Mouse (Mus musculus) telencephalon, adult 2 months (tissue): ENCODE measurements at regions not wholly inside any gene's neighbourhood (a gene's known extent, or its start where the extent isn't known, plus 50 kb on each side); places are given as distances from the start of the nearest gene placed in this dataset.

Source experiments
- DNase-seq: peaks from one replicate; pipeline ENCODE4 v3.0.0-alpha.2; 2011; ENCODE audit warnings: low read depth, low spot score

DNA sequence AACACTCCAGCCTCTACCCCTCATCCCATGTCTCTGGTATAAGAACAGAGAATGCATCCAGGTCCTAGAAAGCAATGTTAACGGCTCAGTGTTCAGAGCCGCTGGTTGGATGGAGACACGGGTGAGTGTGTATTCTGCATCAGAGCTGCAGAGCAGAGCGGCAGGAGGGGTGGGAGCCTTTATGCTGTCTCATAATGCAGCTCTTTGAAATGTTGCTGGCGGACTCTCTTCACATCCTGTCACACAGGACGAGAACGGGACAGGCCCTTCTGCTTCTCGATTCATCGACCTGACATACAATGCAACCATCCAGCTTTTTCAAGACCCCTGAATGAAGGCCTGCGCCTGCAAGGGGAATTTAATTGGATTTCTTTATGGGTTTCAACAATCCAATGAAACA lies 507.2 kb downstream of the Ccdc171 start:
- no peak for DNase-seq

DNA sequence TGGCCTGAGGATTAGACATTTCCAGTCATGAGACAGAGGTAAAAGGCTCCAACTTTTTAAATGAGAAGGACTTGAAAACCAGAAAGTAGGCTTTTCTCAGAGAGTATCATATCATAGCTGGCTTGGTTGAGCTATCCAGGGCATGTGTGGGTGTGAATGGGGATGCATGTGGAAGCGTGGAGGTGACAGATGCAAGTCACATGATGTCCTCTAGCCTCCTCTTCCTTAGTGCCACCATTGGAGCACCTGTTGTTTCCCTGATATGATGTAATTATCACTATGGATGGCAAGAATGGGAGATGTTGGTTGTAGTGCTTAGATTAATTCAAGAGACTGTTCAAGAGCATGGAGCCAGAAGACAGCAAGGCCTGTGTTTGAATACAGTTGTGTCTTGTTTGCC lies 510.0 kb downstream of the Ccdc171 start:
- no peak for DNase-seq

DNA sequence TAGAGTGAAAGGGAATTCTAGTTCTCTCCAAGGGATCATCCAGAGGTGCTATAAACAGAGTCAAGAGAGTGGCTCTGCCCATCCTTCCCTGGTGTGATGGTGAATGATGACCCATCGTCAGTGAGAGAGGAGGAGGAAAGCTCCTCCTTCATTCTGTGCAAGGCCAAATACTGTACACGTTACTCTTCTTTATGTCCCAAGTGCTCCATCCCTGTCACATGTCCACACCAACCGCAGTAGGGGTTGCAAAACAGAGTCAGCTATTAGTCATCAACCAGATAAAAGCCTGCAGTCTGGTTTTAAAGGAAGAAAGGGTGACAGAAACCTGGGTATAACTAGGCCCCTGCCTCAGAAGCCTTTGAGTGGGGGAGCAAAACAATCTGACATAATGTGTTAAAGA lies 512.2 kb downstream of the Ccdc171 start:
- DNase-seq = no peak

DNA sequence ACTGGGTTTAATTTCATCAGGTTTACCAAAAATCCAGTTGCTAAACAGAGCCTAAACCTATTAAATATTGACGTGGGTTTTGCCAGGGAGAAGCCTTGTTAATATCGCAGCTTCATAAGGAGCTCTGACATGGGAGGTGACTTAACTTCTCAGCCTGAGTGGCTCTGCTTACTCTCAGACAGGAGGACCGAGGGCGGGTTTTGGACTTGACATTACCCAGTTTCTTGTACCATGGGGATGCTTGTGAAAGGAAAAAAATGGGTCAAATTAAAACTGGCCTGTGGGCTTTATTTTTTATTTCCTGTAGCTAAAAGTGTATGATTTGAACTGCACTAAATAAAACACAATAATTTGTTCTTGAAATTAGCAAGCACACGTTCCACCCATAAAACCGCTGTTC lies 524.9 kb downstream of the Ccdc171 start:
- DNase-seq = no peak

DNA sequence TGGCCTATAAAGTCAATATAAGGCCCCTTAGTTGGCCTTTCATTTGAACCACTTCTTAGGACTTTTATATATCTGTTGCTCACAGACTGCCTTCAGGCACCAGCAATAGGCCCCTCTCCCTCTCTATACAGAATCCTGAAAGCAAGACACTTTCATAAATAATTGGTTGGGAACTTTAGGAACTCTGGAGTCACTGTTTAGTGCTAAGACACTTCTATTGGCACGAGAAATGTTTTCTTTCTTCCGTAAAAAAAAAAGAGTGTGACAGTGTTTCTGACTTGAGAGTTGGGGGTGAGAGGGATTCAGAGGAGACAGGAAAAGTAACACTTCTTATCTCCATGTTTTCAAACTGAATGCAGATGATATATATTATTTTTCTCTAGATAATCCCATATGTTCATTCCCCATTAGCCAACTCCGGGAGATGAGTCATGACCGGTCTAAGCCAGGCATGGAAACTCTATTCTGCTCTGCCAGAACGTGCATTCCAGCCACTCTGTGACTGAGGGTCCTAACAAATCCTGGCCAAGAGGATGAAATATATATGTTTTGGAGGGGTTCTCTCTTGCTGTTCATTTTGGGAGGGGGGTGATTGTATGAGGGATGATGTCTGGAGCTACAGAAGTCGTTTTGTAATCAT lies 531.6 kb downstream of the Ccdc171 start:
- no peak for DNase-seq

DNA sequence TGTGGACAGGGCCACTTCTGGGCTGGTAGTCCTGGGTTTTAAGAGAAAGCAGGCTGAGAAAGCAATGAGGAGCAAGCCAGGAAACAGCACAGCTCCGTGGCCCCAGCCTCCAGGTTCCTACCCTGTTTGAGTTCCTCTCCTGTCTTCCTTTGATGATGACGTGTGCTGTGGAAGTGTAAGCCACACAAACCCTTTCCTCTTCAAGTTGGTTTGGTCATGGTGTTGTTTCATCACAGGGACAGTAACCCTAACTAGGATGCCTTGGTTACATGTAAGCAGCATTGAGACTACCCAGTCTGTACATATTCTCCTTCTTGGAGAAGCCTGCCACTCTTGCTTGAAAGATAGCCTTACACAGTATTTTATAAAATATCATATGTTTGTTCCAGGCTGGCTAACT lies 534.8 kb downstream of the Ccdc171 start:
- DNase-seq = no peak

DNA sequence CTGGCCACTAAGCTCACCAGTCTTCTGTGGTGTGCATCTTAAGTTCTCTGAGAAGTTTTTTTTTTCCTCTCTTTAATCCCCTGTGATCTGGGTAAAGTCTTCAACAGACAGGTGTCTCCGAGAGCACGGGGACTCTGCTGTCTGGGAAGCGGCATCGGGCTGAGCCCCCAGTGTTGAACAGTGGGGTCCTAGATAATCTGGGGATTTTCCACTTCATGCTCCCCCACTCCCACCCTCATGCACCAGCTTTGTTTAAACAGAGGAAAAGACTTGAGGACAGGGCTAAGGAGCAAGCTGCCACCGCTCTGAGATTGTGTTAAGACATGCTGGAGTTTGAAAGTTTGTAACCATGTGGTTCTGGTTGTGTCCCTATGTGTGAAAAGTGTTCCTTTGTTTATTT lies 538.4 kb downstream of the Ccdc171 start:
- DNase-seq = no peak

DNA sequence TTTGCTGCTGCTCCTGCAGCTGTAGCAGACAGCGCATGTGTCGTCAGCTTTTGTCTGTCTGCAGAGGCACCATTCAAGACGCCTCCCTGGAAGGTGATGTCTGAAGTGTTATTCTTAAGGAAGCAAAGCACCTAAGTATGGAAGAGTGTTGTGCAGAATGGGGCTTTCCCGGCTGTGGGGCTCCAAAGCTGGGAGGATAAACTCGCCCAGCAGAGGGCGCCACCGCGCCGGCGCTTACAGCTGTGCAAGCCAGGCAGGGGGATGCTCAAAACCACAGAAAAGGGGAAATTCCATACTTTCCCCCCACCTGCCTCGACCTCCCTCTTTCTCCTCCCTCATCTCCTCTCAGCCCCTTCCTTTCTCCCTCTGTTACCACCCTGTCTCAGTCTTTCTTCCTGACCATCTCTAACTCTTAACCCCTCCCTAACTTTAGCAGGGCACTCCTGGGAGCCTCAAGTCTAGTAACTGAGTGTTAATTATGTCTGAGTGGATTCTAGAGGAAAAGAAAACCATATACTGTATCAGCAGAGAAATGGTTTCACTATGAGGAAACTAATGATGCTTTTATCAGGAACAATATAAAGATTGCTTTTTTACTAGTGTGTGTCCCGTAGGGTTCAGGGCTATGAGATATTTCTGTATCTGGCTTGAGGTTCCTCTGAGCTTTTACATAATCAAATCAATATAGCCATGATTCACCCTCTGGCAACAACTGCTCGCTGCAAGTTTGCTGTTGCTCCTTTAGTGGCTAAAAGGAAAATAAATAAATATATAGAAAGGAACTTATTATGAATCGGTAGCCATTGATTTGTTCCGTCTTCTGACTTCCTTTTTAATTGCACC lies 539.5 kb downstream of the Ccdc171 start:
- DNase-seq = peak; percentile 6

DNA sequence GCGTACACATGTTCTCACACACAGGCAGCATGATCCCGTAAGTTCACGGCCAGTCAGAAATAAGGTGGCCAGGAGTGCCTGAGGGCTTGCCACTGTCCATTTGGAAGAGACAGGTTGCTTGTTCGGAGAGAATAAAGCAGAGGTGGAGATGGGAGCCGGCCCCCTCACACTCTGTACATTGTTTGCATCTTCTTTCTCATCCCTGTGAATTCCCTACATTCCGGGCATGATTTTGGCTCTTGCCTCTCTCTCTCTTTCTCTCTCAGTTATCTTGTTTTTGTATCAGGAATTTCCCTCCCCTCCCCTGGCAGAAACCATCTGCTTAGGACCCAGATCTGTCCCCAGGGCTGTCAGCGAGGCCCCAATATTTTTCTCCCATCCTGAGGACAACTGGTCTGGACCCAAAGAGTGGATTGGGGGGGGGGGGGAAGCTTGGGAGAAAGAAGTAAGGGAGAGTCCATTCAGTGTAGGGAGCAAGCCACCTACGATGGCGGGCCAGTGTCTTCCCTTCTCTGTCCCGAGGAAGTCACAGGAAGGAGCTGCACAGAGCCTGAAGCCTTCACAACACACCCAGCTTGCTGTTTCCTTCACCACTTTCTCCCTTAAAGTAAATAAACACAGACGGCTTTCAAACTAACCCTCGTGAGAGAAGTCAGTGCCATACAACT lies 540.2 kb downstream of the Ccdc171 start:
- DNase-seq = no peak

DNA sequence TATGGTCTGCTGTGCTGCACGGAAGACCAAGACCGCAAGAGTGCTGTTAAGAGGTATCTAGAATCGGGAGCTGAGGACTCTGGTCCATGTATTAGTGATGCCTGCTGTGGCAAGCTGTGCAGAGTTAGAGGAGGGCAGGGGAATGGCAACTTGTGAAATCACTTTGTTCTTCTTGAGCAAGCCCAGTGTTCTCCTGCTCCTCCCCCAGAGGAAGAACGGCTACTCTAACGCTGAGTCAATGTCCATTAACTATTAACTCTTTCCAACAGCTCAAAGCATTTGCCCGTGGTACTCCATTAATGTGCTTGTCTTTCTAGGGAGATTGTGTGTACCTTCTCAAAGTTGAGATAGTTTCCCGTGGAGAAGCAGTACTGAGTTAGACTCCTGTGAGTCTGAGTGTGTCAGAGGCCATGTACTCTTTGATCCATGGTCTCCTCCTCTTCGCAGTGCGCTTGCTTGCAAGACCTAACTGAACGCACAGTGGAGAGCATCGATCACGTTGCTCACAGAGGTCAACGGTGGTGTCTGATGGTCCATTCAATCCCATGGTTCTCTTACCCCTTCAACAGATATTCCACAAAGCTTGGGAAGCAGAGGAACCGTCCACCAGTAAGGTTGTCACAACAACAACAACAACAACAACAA lies 542.7 kb downstream of the Ccdc171 start:
- DNase-seq = no peak

DNA sequence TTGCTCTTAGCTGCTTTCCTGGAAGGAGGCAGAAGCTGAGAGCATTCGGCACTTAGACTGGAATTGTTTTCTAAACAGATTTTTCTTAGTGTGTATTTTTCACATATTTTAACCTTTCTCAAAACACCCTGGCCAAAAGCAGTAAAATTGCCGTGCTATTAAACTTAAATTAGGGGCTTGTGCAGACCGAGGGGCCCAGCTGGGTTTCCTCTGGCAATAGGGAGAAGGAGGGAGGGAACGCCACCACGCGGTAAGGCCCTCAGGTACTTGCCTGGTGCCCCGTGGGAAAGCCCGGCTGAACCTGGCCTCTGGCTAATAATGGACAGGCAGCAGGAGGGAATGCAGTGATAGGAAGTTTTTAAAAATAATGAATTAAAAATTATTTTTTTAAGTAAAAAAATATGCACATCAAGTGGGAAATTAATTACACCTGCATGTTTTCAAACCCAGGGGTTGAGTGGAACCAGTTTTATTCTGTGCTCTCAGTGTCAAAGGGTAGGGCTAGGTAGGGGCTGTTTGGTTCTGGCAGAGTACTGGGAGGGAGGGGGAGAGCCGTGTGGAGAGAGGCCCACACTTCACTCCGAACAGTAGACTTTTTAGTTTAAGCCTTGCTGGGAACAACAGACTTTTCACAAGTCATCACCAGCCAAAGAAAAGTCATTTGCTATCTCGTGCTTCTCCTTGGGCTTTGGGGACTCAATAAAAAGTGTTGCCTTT lies 543.8 kb downstream of the Ccdc171 start:
- DNase-seq = no peak

DNA sequence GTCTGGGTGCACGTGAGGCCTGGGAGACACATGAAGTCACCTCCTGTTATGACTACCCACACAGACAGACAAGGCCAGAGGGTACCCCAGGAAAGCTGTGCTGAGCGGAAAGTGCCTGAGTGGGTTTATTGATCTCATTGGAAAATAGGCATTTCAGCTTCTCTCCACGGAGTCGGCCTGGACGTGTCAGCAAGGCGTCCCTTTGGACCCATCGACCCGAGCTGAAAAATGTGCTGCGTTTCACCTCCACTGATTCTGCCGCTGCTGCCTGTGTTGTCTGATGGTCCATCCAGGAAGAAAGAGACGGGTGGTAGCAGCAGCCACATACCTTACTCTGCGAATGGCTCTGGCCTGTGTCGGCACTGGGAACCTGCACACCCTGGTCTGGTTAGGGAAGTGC lies 544.3 kb downstream of the Ccdc171 start:
- no peak for DNase-seq

DNA sequence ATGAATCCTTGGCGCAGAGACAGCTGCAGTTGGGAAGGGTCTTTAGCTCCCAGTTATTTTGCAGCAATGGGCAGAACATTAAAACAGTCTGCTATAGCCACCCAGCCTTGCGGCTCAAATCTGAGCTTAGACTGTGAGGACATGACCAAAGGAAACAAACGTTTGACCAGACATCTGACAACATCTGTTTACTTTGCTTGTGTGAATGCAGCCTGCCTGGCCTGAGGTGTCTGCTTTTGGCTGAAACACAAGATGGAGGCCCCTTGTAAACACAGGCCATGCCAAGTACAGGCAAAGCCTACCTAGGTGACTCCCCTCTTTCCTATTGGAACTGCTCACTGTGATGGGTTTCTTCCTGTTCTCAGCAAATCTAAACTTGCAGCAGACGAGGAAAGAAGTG lies 544.7 kb downstream of the Ccdc171 start:
- no peak for DNase-seq

DNA sequence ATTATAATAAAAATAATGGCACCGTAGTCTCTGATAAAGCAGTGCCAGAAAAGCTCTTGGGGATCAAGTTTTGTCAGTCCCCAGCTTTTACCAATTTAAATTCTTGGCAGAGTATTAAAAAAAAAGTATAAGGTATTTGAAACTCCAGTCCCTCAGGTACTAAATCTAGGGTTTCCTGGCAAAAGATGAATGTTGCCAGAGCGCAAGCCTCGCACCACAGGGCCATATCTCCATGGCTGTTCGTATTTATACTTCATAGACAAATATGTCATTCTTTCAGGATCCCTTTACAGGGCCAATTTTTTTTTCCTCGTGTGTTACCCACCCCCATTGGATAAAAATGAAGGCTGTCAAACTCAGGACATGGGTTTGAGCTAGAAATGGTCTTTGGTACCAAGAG lies 546.8 kb downstream of the Ccdc171 start:
- DNase-seq = no peak

DNA sequence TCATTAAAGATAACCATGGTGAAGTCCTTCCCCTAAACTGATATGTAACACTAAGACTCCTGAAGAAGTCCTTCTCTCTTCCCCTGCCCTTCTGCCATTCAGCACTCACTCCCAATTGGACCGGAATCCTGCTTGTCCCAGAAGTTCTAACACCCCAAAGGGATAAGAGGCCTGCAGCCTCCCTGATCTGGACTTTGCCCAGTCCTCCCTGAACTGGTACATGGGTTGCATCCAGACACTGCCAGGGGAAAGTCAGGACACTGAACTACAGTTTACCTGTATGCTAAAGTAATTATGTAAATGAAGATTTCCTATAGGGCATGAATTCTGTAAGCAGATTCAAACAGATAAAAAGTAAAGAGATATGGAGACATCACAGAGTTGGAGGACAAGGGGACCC lies 551.2 kb downstream of the Ccdc171 start:
- DNase-seq = no peak

DNA sequence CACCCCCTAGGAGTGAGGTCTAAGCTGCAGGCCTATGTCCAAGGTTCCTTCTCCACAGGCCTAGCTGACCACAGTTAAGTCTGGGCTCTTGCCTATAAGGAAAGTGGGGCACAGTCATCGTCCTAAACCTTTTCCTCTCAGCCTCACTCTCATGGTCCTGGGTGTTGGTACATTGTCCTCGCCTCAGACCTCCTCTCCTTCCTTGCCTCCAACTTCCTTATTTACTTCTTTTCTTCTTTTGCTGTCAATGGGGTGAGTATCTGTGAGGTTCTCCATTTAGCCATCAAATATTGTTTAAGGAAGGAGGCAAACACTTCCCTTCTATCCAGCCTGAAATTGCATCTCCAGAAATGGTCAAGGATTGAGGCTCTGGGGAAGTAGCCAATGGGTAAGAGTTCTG lies 554.2 kb downstream of the Ccdc171 start:
- no peak for DNase-seq

DNA sequence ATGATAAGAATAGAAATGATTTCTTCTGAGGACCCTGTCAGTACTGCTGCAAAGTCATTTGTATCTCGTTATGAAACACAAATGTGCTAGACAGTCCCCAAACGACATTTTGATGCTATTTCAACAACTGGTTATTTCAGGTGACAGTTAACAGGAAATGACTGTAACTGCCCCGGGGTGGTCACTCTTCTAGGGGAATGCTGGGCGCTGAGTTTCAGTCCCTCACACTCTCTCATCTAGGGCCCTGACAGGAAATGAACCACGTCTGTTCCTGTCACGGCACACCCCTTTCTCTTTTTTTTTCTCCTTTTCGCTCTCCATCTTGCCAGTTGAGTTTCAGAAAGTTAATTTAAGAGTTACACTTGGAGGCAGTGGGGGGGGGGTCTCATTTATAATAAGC lies 556.2 kb downstream of the Ccdc171 start:
- no peak for DNase-seq

DNA sequence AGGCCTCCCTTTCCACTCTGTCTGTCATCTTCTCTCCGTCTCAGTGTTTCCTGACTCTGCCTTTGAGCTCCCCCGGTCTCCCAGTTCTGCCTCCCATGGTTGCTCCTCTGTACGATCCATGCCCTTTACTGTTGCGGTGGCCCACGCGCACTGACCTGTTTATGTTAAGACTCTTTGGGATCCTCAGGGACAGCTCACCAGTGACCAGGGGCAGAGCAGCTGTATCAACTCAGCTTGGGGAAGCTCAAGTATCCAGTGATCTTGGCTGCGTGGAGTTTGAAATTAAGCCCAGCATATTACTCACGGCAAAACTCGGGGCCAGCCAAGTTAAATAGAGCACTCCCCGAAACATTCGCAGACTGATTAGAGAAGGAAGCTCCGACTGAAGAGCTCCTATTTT lies 562.8 kb downstream of the Ccdc171 start:
- DNase-seq = no peak

DNA sequence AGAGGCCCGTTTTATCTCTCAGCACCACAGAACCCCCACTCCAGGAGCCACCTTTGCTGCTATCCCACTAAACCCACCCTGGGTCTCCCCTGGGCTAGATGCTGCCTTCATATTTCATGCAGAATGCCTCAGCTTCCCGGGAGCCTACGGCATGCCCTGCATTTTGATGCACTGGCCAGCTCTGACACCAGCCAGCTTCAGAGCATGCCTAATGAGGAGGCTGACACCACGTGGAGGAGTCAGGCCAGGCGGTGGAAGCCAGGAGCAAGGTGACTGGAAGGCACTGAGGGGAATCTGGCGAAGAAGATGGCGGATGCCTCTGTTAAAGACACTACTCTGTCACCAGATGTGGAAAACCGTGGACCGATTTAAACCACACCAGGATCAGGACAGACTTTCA lies 567.2 kb downstream of the Ccdc171 start:
- no peak for DNase-seq

DNA sequence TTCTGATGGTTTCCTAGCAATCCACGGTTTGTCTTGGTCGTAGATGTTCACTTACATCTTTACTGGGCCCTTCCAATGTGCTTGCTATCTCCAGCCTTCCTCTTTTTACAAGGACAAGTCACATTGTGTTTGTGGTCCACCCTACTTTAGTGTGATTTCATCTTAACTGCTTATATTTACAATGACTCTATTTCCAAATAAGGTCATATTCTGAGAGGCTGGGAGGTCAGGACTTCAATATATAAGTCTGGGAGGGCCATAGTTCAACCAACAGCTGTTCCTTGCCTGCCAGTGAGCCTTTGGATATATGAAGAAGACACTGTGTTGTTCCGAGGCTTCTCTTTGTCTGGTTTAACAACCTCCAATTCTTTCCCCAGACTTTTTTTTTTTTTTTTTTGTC lies 569.9 kb downstream of the Ccdc171 start:
- DNase-seq = no peak

DNA sequence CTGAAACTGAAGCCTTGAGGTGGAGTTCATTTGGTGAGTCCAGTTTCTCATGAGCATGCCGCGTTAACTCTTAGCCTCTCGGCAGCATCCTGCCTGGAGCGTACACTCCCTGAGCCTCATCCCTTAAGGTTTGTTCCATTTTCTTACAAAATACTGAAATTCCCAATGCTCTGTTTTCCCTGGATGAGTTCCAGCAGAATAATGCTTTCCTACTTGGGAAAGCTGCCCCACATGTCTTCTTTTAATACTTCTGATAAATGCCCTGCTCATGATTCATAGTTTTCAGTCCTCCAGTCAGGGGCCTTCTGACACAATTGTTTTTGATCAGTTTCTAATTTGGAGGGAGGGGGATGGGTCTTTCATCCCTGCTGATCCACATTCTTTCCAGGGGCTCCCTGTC lies 570.7 kb downstream of the Ccdc171 start:
- no peak for DNase-seq

DNA sequence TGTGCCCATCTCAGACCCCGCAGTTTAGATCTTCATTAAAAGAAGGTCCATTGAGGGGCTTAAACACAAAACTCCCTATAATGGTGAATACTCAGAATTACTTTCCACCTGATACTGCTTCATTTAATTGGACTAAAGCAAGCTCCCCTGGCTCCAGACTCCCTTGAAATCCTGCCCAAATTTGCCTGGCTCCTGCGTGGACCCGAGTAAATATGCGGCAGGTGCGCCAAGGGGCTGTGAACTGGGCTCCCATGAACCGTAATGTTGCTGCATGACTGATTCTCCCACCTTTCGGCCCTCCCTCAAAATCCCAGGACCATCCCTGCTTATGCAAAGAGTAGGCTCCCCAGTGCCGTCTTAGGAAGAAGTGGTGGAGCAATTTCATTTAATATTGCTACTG lies 573.7 kb downstream of the Ccdc171 start:
- DNase-seq = no peak
